Mouse (Mus musculus) testis, postnatal 10 days (tissue): ENCODE measurements around the gene Gnai1.

Experiments
- DNase-seq: peaks from one replicate; pipeline ENCODE4 v3.0.0; 2021; ENCODE audit warnings: low spot score

Gene Gnai1

DNA sequence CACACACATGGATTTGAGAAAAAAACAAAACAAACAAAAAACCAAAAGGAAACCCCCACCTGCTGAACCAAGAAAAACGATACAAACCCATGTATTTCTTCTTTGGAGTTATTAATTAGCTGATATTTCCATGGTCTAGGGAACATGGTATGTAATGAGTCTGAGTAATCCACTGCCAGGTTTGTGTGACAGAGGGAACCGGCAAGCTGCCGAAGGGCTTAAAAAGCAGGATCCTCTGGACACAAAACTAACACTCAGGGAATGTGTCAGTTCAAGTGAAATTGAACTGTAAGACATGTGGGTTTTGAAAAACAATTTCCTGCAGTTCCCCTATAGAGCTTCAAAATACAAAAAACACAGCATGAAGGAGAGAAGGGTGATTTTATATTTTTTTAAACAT is 72.1 kb downstream of the Gnai1 start:
- DNase-seq = no peak

DNA sequence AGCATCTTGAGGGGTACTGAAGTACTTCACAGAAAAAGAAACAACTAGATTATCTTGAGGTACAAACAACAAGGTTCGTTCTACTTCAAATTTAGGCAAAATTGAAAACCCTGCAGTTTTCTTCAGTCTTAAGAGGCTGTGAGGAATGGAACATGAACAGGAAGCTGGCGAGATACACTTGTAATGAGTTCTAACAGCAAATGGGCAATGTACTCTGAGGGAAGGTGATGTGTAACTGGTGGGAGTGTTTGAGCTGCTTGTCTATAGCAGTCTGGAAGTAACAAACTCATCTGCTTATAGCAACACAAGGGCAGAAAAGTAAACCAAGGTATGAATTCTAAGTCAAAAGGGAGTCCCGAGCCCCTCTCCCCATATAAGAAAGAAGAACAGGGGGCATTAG is 78.1 kb downstream of the Gnai1 start:
- DNase-seq = no peak

DNA sequence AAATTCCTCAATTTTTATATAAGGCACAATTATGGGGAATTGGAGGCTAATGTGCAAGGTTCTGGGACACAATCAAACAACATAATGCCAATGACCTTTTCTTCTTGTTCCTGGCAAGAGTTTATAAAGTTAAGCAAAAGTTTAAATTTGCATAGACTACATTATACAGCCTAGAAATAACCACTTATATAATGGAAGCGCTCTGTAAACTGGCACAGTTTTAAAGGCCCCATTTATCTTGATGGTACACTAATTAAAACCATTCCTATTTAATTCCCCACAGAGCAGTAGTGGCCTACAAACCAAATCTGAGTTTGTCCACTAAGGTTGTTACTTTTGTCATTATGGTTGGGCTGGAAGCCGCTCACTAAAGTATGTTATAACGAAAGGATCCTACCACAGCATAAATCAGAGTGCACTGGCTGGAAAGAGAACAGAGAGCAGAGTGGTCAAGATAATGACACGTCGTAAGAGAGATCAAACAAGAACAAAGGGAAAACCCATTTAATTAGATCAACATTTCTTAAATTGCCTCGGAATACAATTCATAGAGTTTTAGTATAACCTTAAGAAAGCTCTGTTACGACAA is 85.7 kb downstream of the Gnai1 start:
- DNase-seq = no peak

DNA sequence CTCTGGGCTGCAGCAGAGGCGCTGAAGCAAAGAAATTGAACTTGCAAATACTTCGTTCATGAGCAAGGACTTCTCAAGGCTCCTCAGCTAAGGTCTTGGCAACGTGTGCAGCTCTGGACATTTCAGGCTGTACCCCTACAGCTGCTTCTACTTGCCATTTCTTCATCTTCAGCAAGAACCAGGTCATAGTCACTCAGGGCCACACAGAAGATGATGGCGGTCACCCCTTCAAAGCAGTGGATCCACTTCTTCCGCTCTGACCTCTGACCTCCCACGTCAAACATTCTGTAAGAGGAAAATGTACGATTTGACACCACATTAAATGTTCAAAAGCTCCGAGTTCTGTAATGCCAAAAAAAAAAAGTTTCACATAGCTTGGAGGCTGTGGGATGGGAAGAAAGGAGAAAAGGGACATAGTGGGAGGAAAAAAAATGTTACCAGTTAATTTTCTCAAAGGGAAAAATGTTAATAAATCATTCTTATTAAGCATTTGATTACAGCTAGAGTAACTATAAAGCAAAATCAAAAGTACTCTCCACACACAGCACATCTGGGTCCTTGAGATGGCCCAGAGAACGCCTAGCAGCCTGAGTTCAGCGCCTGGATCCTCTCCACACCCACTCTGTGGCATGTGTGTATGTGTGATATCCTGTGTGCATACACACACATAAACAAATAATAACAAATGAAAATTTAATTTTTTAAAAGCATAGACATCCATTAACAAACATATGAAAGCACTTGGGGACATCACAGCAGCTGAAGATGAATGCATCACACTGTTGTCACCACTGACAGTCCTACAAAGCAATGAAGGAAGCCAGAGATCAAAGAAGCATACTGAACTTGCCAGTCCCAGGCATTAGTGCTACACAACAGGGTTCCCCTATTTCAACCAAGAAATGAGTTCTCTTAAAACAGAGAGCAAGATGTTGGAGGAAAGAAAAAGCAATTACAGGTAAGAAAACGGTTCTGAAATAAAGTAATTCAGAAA is 86.6 kb downstream of the Gnai1 start:
- no peak for DNase-seq

DNA sequence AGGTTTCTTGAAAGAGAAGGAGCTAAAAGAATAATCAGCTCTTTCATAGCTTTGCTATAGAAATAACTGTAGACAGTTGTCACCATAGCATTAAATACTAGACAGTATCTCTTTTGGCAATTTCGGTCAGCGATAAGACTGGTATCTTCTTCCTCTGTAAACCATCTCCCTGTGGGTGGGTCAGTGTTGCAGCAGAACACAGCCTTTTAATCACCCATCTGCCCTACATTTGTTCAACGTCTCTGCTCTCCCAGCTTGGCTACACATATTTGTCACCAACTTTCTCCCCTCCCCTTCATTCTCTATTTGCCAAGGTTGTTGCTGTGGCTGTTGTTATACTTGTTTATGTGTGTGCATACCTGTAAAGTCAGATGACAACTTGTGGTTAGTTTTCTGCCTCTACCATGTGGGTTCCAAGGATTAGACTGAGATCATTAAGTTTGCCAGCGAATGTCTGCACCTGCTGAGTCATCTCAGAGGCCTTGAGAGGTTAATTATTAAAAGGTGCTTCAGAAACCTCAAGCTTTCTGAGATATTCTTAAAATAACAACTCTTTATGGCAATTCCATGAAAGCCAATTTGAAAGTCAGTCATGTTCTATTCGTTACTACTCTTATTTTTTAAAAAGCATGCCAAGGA is 109.7 kb downstream of the Gnai1 start:
- no peak for DNase-seq

DNA sequence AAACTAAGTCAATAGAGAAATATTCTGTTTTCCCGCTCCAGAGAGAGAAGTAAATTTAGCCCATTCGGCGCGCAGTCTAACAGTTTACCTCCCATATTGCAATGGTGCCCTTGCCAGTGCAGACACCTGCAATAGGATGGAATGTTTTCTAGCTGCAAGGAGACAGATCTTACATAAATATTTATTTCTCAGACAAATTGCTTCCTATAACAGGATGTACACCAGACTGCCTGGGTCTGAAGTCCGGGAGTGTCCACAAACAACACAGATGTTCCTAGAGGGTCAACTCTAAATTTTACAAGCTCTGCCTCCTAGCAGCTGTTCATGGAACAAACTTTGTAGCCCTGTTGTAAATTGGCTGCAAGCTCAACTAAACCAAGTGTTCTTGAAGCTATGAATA is 111.0 kb downstream of the Gnai1 start:
- no peak for DNase-seq

DNA sequence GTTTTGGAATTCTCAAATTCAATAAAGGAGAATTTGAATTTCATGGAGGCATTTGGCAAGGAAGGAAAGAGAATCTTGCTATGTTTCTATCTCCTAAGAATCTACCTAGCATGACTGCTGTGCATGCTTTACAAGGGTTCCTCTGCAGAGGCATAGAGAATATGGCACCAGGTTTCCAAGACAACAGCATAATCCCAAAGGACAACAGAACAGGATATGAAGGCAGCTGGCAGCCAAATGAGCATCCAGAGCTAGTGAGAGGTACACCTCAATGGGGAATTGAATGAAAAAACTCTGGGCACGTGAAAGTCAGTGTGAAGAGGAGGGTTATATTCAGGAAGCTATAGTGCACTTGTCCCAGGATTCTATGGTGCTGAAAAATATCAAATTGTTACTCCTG is 130.8 kb downstream of the Gnai1 start:
- DNase-seq = no peak

DNA sequence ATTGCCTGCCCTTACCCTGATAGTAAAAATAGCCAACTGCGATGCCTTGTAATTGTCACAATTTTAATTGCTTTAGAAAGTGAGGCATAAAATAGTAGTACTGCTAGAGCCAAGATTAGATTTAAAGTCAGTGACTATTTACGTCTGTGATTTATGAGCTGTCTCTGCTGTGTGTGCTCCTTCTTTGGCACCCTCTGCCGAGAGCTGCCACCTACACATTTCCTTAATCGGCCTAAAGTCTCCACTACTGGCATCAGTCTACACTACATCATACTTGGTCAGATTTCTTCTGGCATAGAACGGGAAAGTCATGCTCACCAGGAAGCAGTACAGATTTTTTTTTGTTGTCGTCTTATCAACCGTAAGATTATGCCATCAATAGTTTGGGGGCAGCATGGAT is 131.3 kb downstream of the Gnai1 start:
- no peak for DNase-seq

DNA sequence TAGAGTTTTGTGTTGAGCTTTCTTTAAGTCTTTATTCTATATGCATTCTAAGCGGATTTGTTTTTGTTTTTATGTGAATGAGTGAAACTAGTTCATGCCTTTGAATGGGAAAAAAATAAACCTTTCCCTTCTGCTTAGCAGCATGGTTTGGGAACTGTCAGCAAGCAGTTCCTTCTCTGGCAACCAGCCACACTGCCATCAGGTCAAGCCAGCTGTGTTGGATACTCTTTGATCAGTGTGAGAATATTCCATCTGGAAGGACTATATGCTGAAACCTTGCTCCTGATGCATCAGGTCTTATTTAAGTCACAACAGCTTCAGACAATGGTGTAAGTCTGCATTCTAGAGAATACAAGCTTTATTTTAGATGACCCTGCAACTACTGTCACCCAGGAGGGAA is 139.3 kb downstream of the Gnai1 start:
- DNase-seq = no peak

DNA sequence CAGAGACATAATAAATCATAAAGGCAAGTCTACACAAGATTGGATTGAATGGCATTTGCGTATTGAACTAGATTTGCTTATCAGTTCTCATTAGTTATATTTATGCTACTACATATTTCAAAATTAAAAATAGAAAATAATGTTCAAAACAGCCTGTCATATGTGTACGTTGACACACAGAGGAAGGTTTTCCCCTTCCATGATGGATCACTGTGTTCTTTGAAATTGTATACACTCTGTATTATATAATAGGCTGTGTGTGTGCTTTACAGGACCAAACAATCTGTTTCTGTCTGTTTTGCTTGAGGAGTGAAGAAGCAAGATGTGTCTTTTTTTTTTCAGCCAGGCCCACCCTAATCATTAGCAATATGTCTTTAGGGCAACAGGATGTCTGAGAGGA is 141.9 kb downstream of the Gnai1 start:
- DNase-seq = no peak

DNA sequence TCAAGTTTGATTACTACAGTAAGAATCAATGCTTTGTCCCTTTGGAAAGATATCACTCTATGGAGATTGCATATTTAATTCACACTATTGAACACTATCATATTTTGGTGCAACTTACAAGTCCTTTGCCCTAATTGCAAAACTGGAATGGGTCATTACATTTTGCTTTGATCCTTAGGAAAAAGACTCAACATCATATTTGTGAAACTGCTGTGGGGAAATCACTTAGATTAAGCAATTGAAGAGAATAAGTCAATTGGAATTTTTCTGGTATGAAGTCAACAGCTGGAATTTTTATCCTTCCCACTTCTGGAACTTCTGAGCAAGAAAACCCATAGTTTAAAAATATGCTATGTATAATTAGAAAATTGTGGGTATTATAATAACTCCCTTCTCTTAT is 142.3 kb downstream of the Gnai1 start:
- DNase-seq = no peak
